Mouse (Mus musculus): ENCODE results near the gene Wbp2. TPM values are rescaled to one million over a fixed set of nuclear protein-coding genes. Genes with fewer than 3 reads are reported as not detected.

The Wbp2 gene
- polyA plus RNA-seq, 1 experiment from 2014 or later = 115 TPM

- H3K4me3 ChIP-seq = no peak overlapping the region
- H3K27ac ChIP-seq = no peak overlapping the region
- 73% methylated on average over 5 of the region's 5 CpGs for WGBS
- H3K9ac ChIP-seq = no peak overlapping the region
- H3K9me3 ChIP-seq (replicated peaks) = no peaks in the 10 kb centered on the region
- ATAC-seq = no peak
- no peak overlapping the region for H3K4me2 ChIP-seq
- no peaks in the 10 kb centered on the region for H3K27me3 ChIP-seq
- H3K4me1 ChIP-seq = no peaks in the 10 kb centered on the region
- no peaks in the 10 kb centered on the region for H3K36me3 ChIP-seq (ENCODE audit: poor library complexity, severe bottlenecking)
These were observed 15.3 kb downstream of the Wbp2 start for GRCm38 (mm10) chr11:116071510-116071909.

- H3K4me3 ChIP-seq = no peak overlapping the region
- H3K9me3 ChIP-seq (replicated peaks) = no peaks in the 10 kb centered on the region
- no peak overlapping the region for H3K9ac ChIP-seq
- no peaks in the 10 kb centered on the region for H3K27me3 ChIP-seq
- no peak for ATAC-seq
- WGBS = 86% methylated on average over 12 of the region's 12 CpGs
- H3K36me3 ChIP-seq (ENCODE audit: poor library complexity, severe bottlenecking) = peaks cover 23% of the 10 kb centered on the region
- 0 out of 2 replicates have a peak, but pooled peaks cover 5% of the 10 kb centered on the region for H3K4me1 ChIP-seq
- no peak overlapping the region for H3K4me2 ChIP-seq
- no peak overlapping the region for H3K27ac ChIP-seq
These were observed 21.4 kb downstream of the Wbp2 start for GRCm38 (mm10) chr11:116065345-116065744.

- 69% methylated on average over 23 of the region's 23 CpGs for WGBS
- Histone ChIP-seq H3K4me3 (no peak overlapping the region), H3K36me3 (ENCODE audit: poor library complexity, severe bottlenecking) (peaks cover 33% of the 10 kb centered on the region)
These were observed 22.5 kb downstream of the Wbp2 start for GRCm38 (mm10) chr11:116064187-116064867.

GRCm38 (mm10) chr11:116063562-116063961 is 23.2 kb downstream of the Wbp2 start:
- WGBS = 55% methylated on average over 13 of the region's 13 CpGs
- 0 out of 2 replicates have a peak, but pooled peaks have one; percentile 20 for ATAC-seq

More at GRCm38 (mm10) chr11:116064187-116064867, 22.5 kb downstream of the Wbp2 start:
- Histone ChIP-seq H3K9ac (no peak overlapping the region), H3K9me3 (replicated peaks) (no peaks in the 10 kb centered on the region), H3K4me2 (no peak overlapping the region), H3K4me1 (0 out of 2 replicates have a peak, but pooled peaks cover 5% of the 10 kb centered on the region), H3K27ac (no peak overlapping the region), H3K27me3 (no peaks in the 10 kb centered on the region)
- ATAC-seq = no peak

GRCm38 (mm10) chr11:116062521-116062920 is 24.3 kb downstream of the Wbp2 start:
- Histone ChIP-seq H3K9ac (no peak overlapping the region), H3K27ac (0 out of 2 replicates have a peak overlapping the region, but pooled peaks have one; percentile 16), H3K9me3 (replicated peaks) (no peaks in the 10 kb centered on the region), H3K4me3 (no peak overlapping the region), H3K36me3 (ENCODE audit: poor library complexity, severe bottlenecking) (peaks cover 51% of the 10 kb centered on the region), H3K4me2 (no peak overlapping the region), H3K27me3 (no peaks in the 10 kb centered on the region), H3K4me1 (0 out of 2 replicates have a peak, but pooled peaks cover 5% of the 10 kb centered on the region)
- no peak for ATAC-seq
- 50% methylated on average over 8 of the region's 8 CpGs for WGBS

More at GRCm38 (mm10) chr11:116063562-116063961, 23.2 kb downstream of the Wbp2 start:
- H3K4me1 ChIP-seq = 0 out of 2 replicates have a peak, but pooled peaks cover 5% of the 10 kb centered on the region
- H3K9ac ChIP-seq = no peak overlapping the region
- H3K9me3 ChIP-seq (replicated peaks) = no peaks in the 10 kb centered on the region
- H3K36me3 ChIP-seq (ENCODE audit: poor library complexity, severe bottlenecking) = peaks cover 40% of the 10 kb centered on the region
- no peak overlapping the region for H3K4me3 ChIP-seq
- H3K27me3 ChIP-seq = no peaks in the 10 kb centered on the region
- H3K27ac ChIP-seq = no peak overlapping the region
- H3K4me2 ChIP-seq = no peak overlapping the region

GRCm38 (mm10) chr11:116061641-116062415 is 25.0 kb downstream of the Wbp2 start:
- ATAC-seq = no peak
- peaks cover 58% of the 10 kb centered on the region for H3K36me3 ChIP-seq (ENCODE audit: poor library complexity, severe bottlenecking)
- no peak overlapping the region for H3K9ac ChIP-seq

GRCm38 (mm10) chr11:116060596-116060995 is 26.2 kb downstream of the Wbp2 start:
- Histone ChIP-seq H3K27ac (no peak overlapping the region), H3K4me1 (0 out of 2 replicates have a peak, but pooled peaks cover 5% of the 10 kb centered on the region), H3K4me3 (no peak overlapping the region), H3K4me2 (no peak overlapping the region), H3K27me3 (no peaks in the 10 kb centered on the region), H3K36me3 (ENCODE audit: poor library complexity, severe bottlenecking) (peaks cover 70% of the 10 kb centered on the region), H3K9me3 (replicated peaks) (no peaks in the 10 kb centered on the region), H3K9ac (no peak overlapping the region; the same call in 1 of the 2 replicates)
- ATAC-seq = no peak
- WGBS = 89% methylated on average over 9 of the region's 9 CpGs

More at GRCm38 (mm10) chr11:116061641-116062415, 25.0 kb downstream of the Wbp2 start:
- no peak overlapping the region for H3K4me3 ChIP-seq
- H3K4me2 ChIP-seq = no peak overlapping the region
- H3K27me3 ChIP-seq = no peaks in the 10 kb centered on the region
- 0 out of 2 replicates have a peak, but pooled peaks cover 5% of the 10 kb centered on the region for H3K4me1 ChIP-seq
- WGBS = 90% methylated on average over 13 of the region's 13 CpGs
- H3K27ac ChIP-seq = 0 out of 2 replicates have a peak overlapping the region, but pooled peaks have one; percentile 16
- no peaks in the 10 kb centered on the region for H3K9me3 ChIP-seq (replicated peaks)

GRCm38 (mm10) chr11:116059691-116060025 is 27.1 kb downstream of the Wbp2 start:
- H3K27ac ChIP-seq = no peak overlapping the region
- no peak overlapping the region for H3K4me3 ChIP-seq
- H3K9ac ChIP-seq = no peak overlapping the region
- H3K9me3 ChIP-seq (replicated peaks) = no peaks in the 10 kb centered on the region
- no peaks in the 10 kb centered on the region for H3K27me3 ChIP-seq
- ATAC-seq = no peak
- peaks cover 80% of the 10 kb centered on the region for H3K36me3 ChIP-seq (ENCODE audit: poor library complexity, severe bottlenecking)
- H3K4me2 ChIP-seq = no peak overlapping the region
- whole genome bisulfite sequencing = 94% methylated on average over 11 of the region's 11 CpGs
- 0 out of 2 replicates have a peak, but pooled peaks cover 5% of the 10 kb centered on the region for H3K4me1 ChIP-seq

- H3K27ac ChIP-seq = no peak overlapping the region
- no peaks in the 10 kb centered on the region for H3K27me3 ChIP-seq
- H3K9ac ChIP-seq = no peak overlapping the region
- H3K9me3 ChIP-seq (replicated peaks) = no peaks in the 10 kb centered on the region
- no peak for ATAC-seq
- 0 out of 2 replicates have a peak, but pooled peaks cover 5% of the 10 kb centered on the region for H3K4me1 ChIP-seq
- peaks cover 85% of the 10 kb centered on the region for H3K36me3 ChIP-seq (ENCODE audit: poor library complexity, severe bottlenecking)
- H3K4me2 ChIP-seq = no peak overlapping the region
- 92% methylated on average over 17 of the region's 17 CpGs for WGBS
- H3K4me3 ChIP-seq = no peak overlapping the region
These were observed 27.7 kb downstream of the Wbp2 start for GRCm38 (mm10) chr11:116058868-116059690.

- Histone ChIP-seq H3K4me2 (no peak overlapping the region), H3K9me3 (replicated peaks) (no peaks in the 10 kb centered on the region), H3K4me1 (0 out of 2 replicates have a peak, but pooled peaks cover 5% of the 10 kb centered on the region), H3K4me3 (no peak overlapping the region), H3K27ac (no peak overlapping the region), H3K36me3 (ENCODE audit: poor library complexity, severe bottlenecking) (peaks cover 95% of the 10 kb centered on the region), H3K9ac (no peak overlapping the region), H3K27me3 (no peaks in the 10 kb centered on the region)
- WGBS = 85% methylated on average over 12 of the region's 12 CpGs
- no peak for ATAC-seq
These were observed 28.7 kb downstream of the Wbp2 start for GRCm38 (mm10) chr11:116058022-116058614.

- Histone ChIP-seq H3K9ac (no peak overlapping the region), H3K4me3 (no peak overlapping the region), H3K4me2 (no peak overlapping the region), H3K4me1 (0 out of 2 replicates have a peak, but pooled peaks cover 3% of the 10 kb centered on the region), H3K36me3 (ENCODE audit: poor library complexity, severe bottlenecking) (peaks cover 100% of the 10 kb centered on the region), H3K27me3 (no peaks in the 10 kb centered on the region), H3K9me3 (replicated peaks) (no peaks in the 10 kb centered on the region), H3K27ac (no peak overlapping the region)
- no peak for ATAC-seq
- 89% methylated on average over 4 of the region's 4 CpGs for WGBS
These were observed 29.4 kb downstream of the Wbp2 start for GRCm38 (mm10) chr11:116057237-116057881.
